Mouse (Mus musculus): ENCODE measurements around the gene Igfbp6. TPM values are rescaled to one million over a fixed set of nuclear protein-coding genes. Genes with fewer than 3 reads are reported as not detected.

The Igfbp6 gene
- total RNA-seq (2022) = 10 to 100 TPM; 11.2 to 13.6 (median 12.7) TPM

- DNase-seq (ENCODE audit: low spot score in 2 of 2) = no peak
These were observed at the start of gene Igfbp6 for GRCm38 (mm10) chr15:102144274-102144711. Gene Igfbp6, plus strand, starts transcription at chr15:102144362.

- no peak for DNase-seq (ENCODE audit: low spot score in 2 of 2)
These were observed 49.2 kb upstream of the Igfbp6 start for GRCm38 (mm10) chr15:102094988-102095387.

- no peak for DNase-seq (ENCODE audit: low spot score in 2 of 2)
These were observed 46.8 kb upstream of the Igfbp6 start for GRCm38 (mm10) chr15:102097147-102097915.

GRCm38 (mm10) chr15:102097991-102098555 is 46.1 kb upstream of the Igfbp6 start:
- DNase-seq (ENCODE audit: low spot score in 2 of 2) = no peak

- no peak for DNase-seq (ENCODE audit: low spot score in 2 of 2)
These were observed 44.9 kb upstream of the Igfbp6 start for GRCm38 (mm10) chr15:102099260-102099659.

GRCm38 (mm10) chr15:102099771-102100160 is 44.4 kb upstream of the Igfbp6 start:
- DNase-seq (ENCODE audit: low spot score in 2 of 2) = no peak

- peak in 1 of 2 experiments; percentile 65 for DNase-seq (ENCODE audit: low spot score in 2 of 2)
These were observed 43.8 kb upstream of the Igfbp6 start, which contains the start of gene Tns2 for GRCm38 (mm10) chr15:102100161-102100981. Gene Tns2, plus strand, starts transcription at chr15:102100413.

GRCm38 (mm10) chr15:102100996-102101671 is 43.0 kb upstream of the Igfbp6 start:
- DNase-seq (ENCODE audit: low spot score in 2 of 2) = no peak

GRCm38 (mm10) chr15:102101672-102102541 is 42.3 kb upstream of the Igfbp6 start:
- no peak for DNase-seq (ENCODE audit: low spot score in 2 of 2)

- no peak for DNase-seq (ENCODE audit: low spot score in 2 of 2)
These were observed 41.5 kb upstream of the Igfbp6 start for GRCm38 (mm10) chr15:102102548-102103121.

- no peak for DNase-seq (ENCODE audit: low spot score in 2 of 2)
These were observed 40.7 kb upstream of the Igfbp6 start for GRCm38 (mm10) chr15:102103371-102103946.

GRCm38 (mm10) chr15:102103947-102104555 is 40.1 kb upstream of the Igfbp6 start:
- no peak for DNase-seq (ENCODE audit: low spot score in 2 of 2)

GRCm38 (mm10) chr15:102105360-102105759 is 38.8 kb upstream of the Igfbp6 start:
- DNase-seq (ENCODE audit: low spot score in 2 of 2) = no peak

- DNase-seq (ENCODE audit: low spot score in 2 of 2) = no peak
These were observed 38.1 kb upstream of the Igfbp6 start for GRCm38 (mm10) chr15:102105764-102106730.

- no peak for DNase-seq (ENCODE audit: low spot score in 2 of 2)
These were observed 37.3 kb upstream of the Igfbp6 start for GRCm38 (mm10) chr15:102106754-102107456.

GRCm38 (mm10) chr15:102107689-102108573 is 36.2 kb upstream of the Igfbp6 start:
- peak in 1 of 2 experiments; percentile 79 for DNase-seq (ENCODE audit: low spot score in 2 of 2)
